Mouse (Mus musculus): ENCODE measurements at regions not wholly inside any gene's neighbourhood (a gene's known extent, or its start where the extent isn't known, plus 50 kb on each side); places are given as distances from the start of the nearest gene placed in this dataset.

GRCm38 (mm10) chr1:88953516-88953915, 116.7 kb upstream of the Sh3bp4 start:
- WGBS, result 84% methylated on average over 4 of the region's 4 CpGs
- Histone ChIP-seq H3K36me3 (ENCODE audit: control insufficient read depth, insufficient read depth, low read length) (no peaks in the 10 kb centered on the region), H3K27me3 (replicated peaks; ENCODE audit: control insufficient read depth, insufficient read depth, low read length) (no peaks in the 10 kb centered on the region), H3K4me3 (ENCODE audit: low read length) (no peak overlapping the region), H3K9ac (ENCODE audit: low read depth, low read length) (no peak overlapping the region), H3K4me2 (ENCODE audit: low read length) (no peak overlapping the region), H3K4me1 (ENCODE audit: control insufficient read depth, insufficient read depth, low read depth, low read length) (no peaks in the 10 kb centered on the region), H3K9me3 (ENCODE audit: control insufficient read depth, low read length) (0 out of 2 replicates have a peak, but pooled peaks cover 5% of the 10 kb centered on the region), H3K27ac (ENCODE audit: low read depth, low read length) (no peak overlapping the region)
- ATAC-seq, result no peak

- 90% methylated on average over 5 of the region's 5 CpGs for WGBS
- Histone ChIP-seq H3K27ac (ENCODE audit: low read depth, low read length) (no peak overlapping the region), H3K4me1 (ENCODE audit: control insufficient read depth, insufficient read depth, low read depth, low read length) (no peaks in the 10 kb centered on the region), H3K4me3 (ENCODE audit: low read length) (no peak overlapping the region), H3K36me3 (ENCODE audit: control insufficient read depth, insufficient read depth, low read length) (no peaks in the 10 kb centered on the region), H3K27me3 (replicated peaks; ENCODE audit: control insufficient read depth, insufficient read depth, low read length) (no peaks in the 10 kb centered on the region), H3K4me2 (ENCODE audit: low read length) (no peak overlapping the region), H3K9me3 (ENCODE audit: control insufficient read depth, low read length) (no peaks in the 10 kb centered on the region), H3K9ac (ENCODE audit: low read depth, low read length) (no peak overlapping the region)
- ATAC-seq, result no peak
Measured at GRCm38 (mm10) chr1:88954784-88955183, 115.4 kb upstream of the Sh3bp4 start.

GRCm38 (mm10) chr1:88957061-88957460, 113.2 kb upstream of the Sh3bp4 start:
- ATAC-seq, result no peak
- Histone ChIP-seq H3K9me3 (ENCODE audit: control insufficient read depth, low read length) (no peaks in the 10 kb centered on the region), H3K4me1 (ENCODE audit: control insufficient read depth, insufficient read depth, low read depth, low read length) (no peaks in the 10 kb centered on the region), H3K9ac (ENCODE audit: low read depth, low read length) (no peak overlapping the region), H3K27ac (ENCODE audit: low read depth, low read length) (no peak overlapping the region), H3K27me3 (replicated peaks; ENCODE audit: control insufficient read depth, insufficient read depth, low read length) (no peaks in the 10 kb centered on the region), H3K36me3 (ENCODE audit: control insufficient read depth, insufficient read depth, low read length) (no peaks in the 10 kb centered on the region), H3K4me2 (ENCODE audit: low read length) (no peak overlapping the region), H3K4me3 (ENCODE audit: low read length) (no peak overlapping the region)
- WGBS, result 63% methylated on average over 5 of the region's 5 CpGs

DNA sequence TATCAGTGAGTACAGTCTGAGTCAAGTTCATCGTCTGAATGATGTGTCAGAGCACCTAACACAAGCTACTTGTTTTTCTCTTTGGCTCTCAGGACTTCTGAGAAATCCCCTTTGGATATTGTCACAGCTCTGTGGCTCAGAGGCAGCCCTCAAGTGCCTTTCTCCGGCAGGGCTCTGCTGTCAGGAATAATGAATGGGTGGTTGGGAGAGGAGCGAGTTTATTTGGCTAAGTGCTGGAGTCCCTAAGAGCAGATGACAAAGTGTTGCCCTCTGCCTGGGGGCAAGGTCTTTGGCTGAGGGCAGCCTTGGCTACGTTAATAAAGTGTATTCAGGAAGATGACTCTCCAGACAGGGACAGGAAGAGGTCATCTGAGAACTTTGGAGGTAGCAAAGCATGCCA, 110.5 kb upstream of the Sh3bp4 start:
- Histone ChIP-seq H3K27ac (ENCODE audit: low read depth, low read length) (no peak overlapping the region), H3K36me3 (ENCODE audit: control insufficient read depth, insufficient read depth, low read length) (no peaks in the 10 kb centered on the region)
- ATAC-seq, result no peak

DNA sequence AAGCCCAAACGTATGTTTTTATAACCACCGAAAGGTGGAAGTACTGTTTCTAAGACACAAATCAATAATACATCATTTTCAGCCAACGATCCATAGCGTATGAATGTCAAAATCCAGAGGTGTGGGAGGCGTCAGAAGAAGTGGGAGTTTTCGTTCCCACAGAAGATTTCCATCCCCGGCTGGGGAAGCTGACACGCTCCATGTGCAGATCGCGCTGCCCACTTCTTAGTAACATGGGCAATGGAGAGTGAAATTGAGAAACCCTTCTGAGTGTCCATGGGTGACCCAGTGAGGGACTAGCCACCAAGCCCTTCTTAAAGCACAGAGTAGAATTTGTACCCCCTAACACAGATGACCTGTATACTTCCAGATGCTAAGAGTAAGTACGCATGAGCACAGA, 110.1 kb upstream of the Sh3bp4 start:
- no peak for ATAC-seq
- Histone ChIP-seq H3K9me3 (ENCODE audit: control insufficient read depth, low read length) (no peaks in the 10 kb centered on the region), H3K4me1 (ENCODE audit: control insufficient read depth, insufficient read depth, low read depth, low read length) (no peaks in the 10 kb centered on the region), H3K27ac (ENCODE audit: low read depth, low read length) (no peak overlapping the region), H3K9ac (ENCODE audit: low read depth, low read length) (no peak overlapping the region), H3K4me2 (ENCODE audit: low read length) (no peak overlapping the region), H3K27me3 (replicated peaks; ENCODE audit: control insufficient read depth, insufficient read depth, low read length) (no peaks in the 10 kb centered on the region), H3K36me3 (ENCODE audit: control insufficient read depth, insufficient read depth, low read length) (no peaks in the 10 kb centered on the region), H3K4me3 (ENCODE audit: low read length) (no peak overlapping the region)
- 79% methylated on average over 11 of the region's 11 CpGs for WGBS

More for the DNA sequence above, 110.5 kb upstream of the Sh3bp4 start:
- Histone ChIP-seq H3K27me3 (replicated peaks; ENCODE audit: control insufficient read depth, insufficient read depth, low read length) (no peaks in the 10 kb centered on the region), H3K4me2 (ENCODE audit: low read length) (no peak overlapping the region), H3K9ac (ENCODE audit: low read depth, low read length) (no peak overlapping the region), H3K4me1 (ENCODE audit: control insufficient read depth, insufficient read depth, low read depth, low read length) (no peaks in the 10 kb centered on the region), H3K4me3 (ENCODE audit: low read length) (no peak overlapping the region), H3K9me3 (ENCODE audit: control insufficient read depth, low read length) (no peaks in the 10 kb centered on the region)
- WGBS, result 33% methylated on average over 4 of the region's 4 CpGs

- WGBS, result 78% methylated on average over 14 of the region's 14 CpGs
- Histone ChIP-seq H3K27me3 (replicated peaks; ENCODE audit: control insufficient read depth, insufficient read depth, low read length) (no peaks in the 10 kb centered on the region), H3K9me3 (ENCODE audit: control insufficient read depth, low read length) (no peaks in the 10 kb centered on the region), H3K4me3 (ENCODE audit: low read length) (no peak overlapping the region), H3K4me2 (ENCODE audit: low read length) (no peak overlapping the region), H3K9ac (ENCODE audit: low read depth, low read length) (no peak overlapping the region), H3K27ac (ENCODE audit: low read depth, low read length) (no peak overlapping the region), H3K36me3 (ENCODE audit: control insufficient read depth, insufficient read depth, low read length) (no peaks in the 10 kb centered on the region), H3K4me1 (ENCODE audit: control insufficient read depth, insufficient read depth, low read depth, low read length) (no peaks in the 10 kb centered on the region)
- ATAC-seq, result no peak
Measured at GRCm38 (mm10) chr1:88964045-88964747, 106.0 kb upstream of the Sh3bp4 start.

GRCm38 (mm10) chr1:88966416-88966815, 103.8 kb upstream of the Sh3bp4 start:
- no peaks in the 10 kb centered on the region for H3K4me1 ChIP-seq (ENCODE audit: control insufficient read depth, insufficient read depth, low read depth, low read length)
- no peak overlapping the region for H3K9ac ChIP-seq (ENCODE audit: low read depth, low read length)
- H3K27me3 ChIP-seq (replicated peaks; ENCODE audit: control insufficient read depth, insufficient read depth, low read length), result no peaks in the 10 kb centered on the region
- H3K4me3 ChIP-seq (ENCODE audit: low read length), result no peak overlapping the region
- no peak overlapping the region for H3K4me2 ChIP-seq (ENCODE audit: low read length)
- H3K36me3 ChIP-seq (ENCODE audit: control insufficient read depth, insufficient read depth, low read length), result no peaks in the 10 kb centered on the region
- H3K9me3 ChIP-seq (ENCODE audit: control insufficient read depth, low read length), result no peaks in the 10 kb centered on the region
- WGBS, result 73% methylated on average over 2 of the region's 2 CpGs
- no peak for ATAC-seq
- H3K27ac ChIP-seq (ENCODE audit: low read depth, low read length), result no peak overlapping the region

GRCm38 (mm10) chr1:88968142-88968541, 102.1 kb upstream of the Sh3bp4 start:
- no peak for ATAC-seq
- Histone ChIP-seq H3K4me1 (ENCODE audit: control insufficient read depth, insufficient read depth, low read depth, low read length) (no peaks in the 10 kb centered on the region), H3K27me3 (replicated peaks; ENCODE audit: control insufficient read depth, insufficient read depth, low read length) (no peaks in the 10 kb centered on the region), H3K9me3 (ENCODE audit: control insufficient read depth, low read length) (no peaks in the 10 kb centered on the region), H3K36me3 (ENCODE audit: control insufficient read depth, insufficient read depth, low read length) (no peaks in the 10 kb centered on the region), H3K9ac (ENCODE audit: low read depth, low read length) (no peak overlapping the region), H3K27ac (ENCODE audit: low read depth, low read length) (no peak overlapping the region), H3K4me2 (ENCODE audit: low read length) (no peak overlapping the region), H3K4me3 (ENCODE audit: low read length) (no peak overlapping the region)
- 84% methylated on average over 7 of the region's 7 CpGs for WGBS

- WGBS, result 83% methylated on average over 7 of the region's 7 CpGs
- Histone ChIP-seq H3K27ac (ENCODE audit: low read depth, low read length) (no peak overlapping the region), H3K36me3 (ENCODE audit: control insufficient read depth, insufficient read depth, low read length) (no peaks in the 10 kb centered on the region), H3K27me3 (replicated peaks; ENCODE audit: control insufficient read depth, insufficient read depth, low read length) (no peaks in the 10 kb centered on the region), H3K4me3 (ENCODE audit: low read length) (no peak overlapping the region), H3K4me1 (ENCODE audit: control insufficient read depth, insufficient read depth, low read depth, low read length) (no peaks in the 10 kb centered on the region), H3K9me3 (ENCODE audit: control insufficient read depth, low read length) (no peaks in the 10 kb centered on the region), H3K4me2 (ENCODE audit: low read length) (no peak overlapping the region), H3K9ac (ENCODE audit: low read depth, low read length) (no peak overlapping the region)
- no peak for ATAC-seq
Measured at GRCm38 (mm10) chr1:88969016-88969415, 101.2 kb upstream of the Sh3bp4 start.

Measured in hindbrain, embryonic 16.5 days (tissue).